Mouse (Mus musculus) lung, postnatal 0 days (tissue): ENCODE results near the gene Sgsm2.

Experiments used
- CTCF ChIP-seq: IDR thresholded peaks from 2 replicates; pipeline ENCODE4 v1.5.1; 2016; ENCODE audit warnings: antibody characterized with exemption, mild to moderate bottlenecking
- EP300 ChIP-seq: IDR thresholded peaks from 2 replicates; pipeline ENCODE4 v1.6.1; 2016; ENCODE audit warnings: antibody characterized with exemption, mild to moderate bottlenecking, control low read depth

GRCm38 (mm10) chr11:74828404-74828931 is 68.4 kb downstream of the Sgsm2 start:
- TF ChIP-seq CTCF (peak; percentile 47), EP300 (no peak)
